Mouse (Mus musculus) heart, postnatal 0 days (tissue): ENCODE data around the gene Apon. TPM values are rescaled to one million over a fixed set of nuclear protein-coding genes. Genes with fewer than 3 reads are reported as not detected.

Source experiments
- ATAC-seq: fragments of 200-750 bp; cut with Nextera tagmentation; 2 replicates; pipeline ENCODE4 v1.8.0; 2017; ENCODE audit warnings: low read depth, moderate number of reproducible peaks, moderate library complexity; ENCODE audit not compliant: insufficient read depth
- DNase-seq: peaks from one replicate; pipeline ENCODE4 v3.0.0-alpha.2; 2016; ENCODE audit warnings: low spot score
- H3K27ac ChIP-seq: fragments of 300-500 bp; sonication (generic); 2 replicates; pipeline ENCODE4 v1.5.1; 2014; ENCODE audit warnings: low read depth, mild to moderate bottlenecking
- H3K27me3 ChIP-seq: fragments of 300-500 bp; sonication (generic); 2 replicates; pipeline ENCODE4 v1.6.1; 2014; ENCODE audit warnings: low read length, mixed read lengths; ENCODE audit not compliant: control insufficient read depth, insufficient read depth
- H3K36me3 ChIP-seq: fragments of 300-500 bp; sonication (generic); replicated peaks from 2 replicates; pipeline ENCODE4 v1.6.1; 2014; ENCODE audit warnings: low read length, mixed read lengths; ENCODE audit not compliant: control insufficient read depth, insufficient read depth
- H3K4me1 ChIP-seq: fragments of 300-500 bp; sonication (generic); 2 replicates; pipeline ENCODE4 v1.6.1; 2014; ENCODE audit warnings: antibody characterized with exemption; ENCODE audit not compliant: control insufficient read depth, insufficient read depth
- H3K4me2 ChIP-seq: fragments of 300-500 bp; sonication (generic); 2 replicates; pipeline ENCODE4 v1.6.1; 2014; ENCODE audit warnings: low read depth, mild to moderate bottlenecking, low read length, moderate library complexity
- H3K4me3 ChIP-seq: fragments of 300-500 bp; sonication (generic); 2 replicates; pipeline ENCODE4 v1.5.1; 2014; ENCODE audit warnings: low read depth, low read length
- H3K9ac ChIP-seq: fragments of 300-500 bp; sonication (generic); replicated peaks from 2 replicates; pipeline ENCODE4 v1.6.1; 2014; ENCODE audit warnings: low read depth, low read length, mixed read lengths
- H3K9me3 ChIP-seq: fragments of 300-500 bp; sonication (generic); replicated peaks from 2 replicates; pipeline ENCODE4 v1.6.1; 2016; ENCODE audit warnings: low read length; ENCODE audit not compliant: control insufficient read depth
- CTCF ChIP-seq: IDR thresholded peaks from 2 replicates; pipeline ENCODE4 v1.5.1; 2016; ENCODE audit warnings: antibody characterized with exemption, control low read depth, low read depth
- EP300 ChIP-seq: IDR thresholded peaks from 2 replicates; pipeline ENCODE4 v1.6.1; 2016; ENCODE audit warnings: antibody characterized with exemption, low read depth
- WGBS: fragments of 180-500 bp; shearing (Covaris S2); extraction: QIAGEN DNeasy Blood & Tissue Kit; methylation state at CpG from one replicate; pipeline ENCODE4 v1.1.7; 2014; 5-methylcytosine and 5-hydroxymethylcytosine counted together
- polyA plus RNA-seq: library from polyadenylated mRNA; unstranded; fragments of >200 nt; fragmentation: Nextera tagmentation; extraction: Ambion mirVana; gene quantifications from 2 replicates; pipeline ENCODE4 v1.2.1, GENCODE M21; 2015
- total RNA-seq: library from RNA; depleted of rRNA; stranded (reverse); fragments of >200 nt; gene quantifications from 2 replicates; pipeline ENCODE4 v1.2.3, GENCODE M21; 2014; ENCODE audit warnings: low replicate concordance

The Apon gene
- total and polyA plus RNA-seq, 2 experiments from 2014 or later: not detected

DNA sequence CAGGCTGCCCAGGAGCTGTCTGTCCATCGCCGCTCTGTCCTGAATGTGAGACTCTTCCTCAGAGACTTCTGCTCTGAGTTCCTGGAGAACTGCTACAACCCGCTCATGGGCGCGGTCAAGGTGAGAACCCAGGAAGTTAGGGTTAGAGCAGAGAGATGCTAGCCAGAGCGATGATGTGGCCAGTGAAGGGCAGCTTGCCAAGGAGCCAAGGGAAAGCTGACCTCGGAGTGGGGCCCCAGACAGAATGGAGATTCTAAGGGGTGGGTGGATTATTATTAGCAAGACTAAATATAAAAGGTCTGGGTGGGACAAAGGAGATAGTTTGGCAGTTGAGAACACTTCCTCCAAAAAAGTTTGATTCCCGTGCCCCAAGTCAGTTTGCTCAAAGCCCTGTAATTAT lies 10.6 kb upstream of the Apon start:
- Histone ChIP-seq H3K4me2 (no peak overlapping the region), H3K36me3 (peaks cover 11% of the 10 kb centered on the region; the same call in 1 of the 2 replicates), H3K27me3 (no peaks in the 10 kb centered on the region), H3K4me1 (peaks cover 12% of the 10 kb centered on the region; the same call in 1 of the 2 replicates), H3K4me3 (no peak overlapping the region), H3K27ac (peak overlapping the region; percentile 25; the same call in 1 of the 2 replicates), H3K9ac (no peak overlapping the region), H3K9me3 (no peaks in the 10 kb centered on the region)
- 60% methylated on average over 8 of the region's 8 CpGs for WGBS
- DNase-seq: no peak
- no peak for TF ChIP-seq EP300
- no peak for TF ChIP-seq CTCF
- ATAC-seq: no peak

DNA sequence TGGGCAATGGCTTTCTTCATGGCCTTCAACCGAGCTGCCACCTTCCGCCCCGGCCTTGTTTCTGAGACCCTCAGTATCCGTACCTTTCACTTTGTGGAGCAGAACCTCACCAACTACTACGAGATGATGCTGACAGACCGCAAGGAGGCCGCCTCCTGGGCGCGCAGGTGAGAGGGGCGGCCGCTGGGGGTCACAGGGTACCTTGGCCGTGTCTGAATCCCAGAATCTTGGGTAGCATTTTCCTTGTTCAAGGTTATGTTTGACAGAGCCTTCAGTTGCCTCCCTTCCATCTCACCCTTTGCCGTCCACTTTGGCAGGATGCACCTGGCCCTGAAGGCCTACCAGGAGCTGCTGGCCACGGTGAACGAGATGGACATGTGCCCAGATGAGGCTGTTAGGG lies 9.8 kb upstream of the Apon start:
- no peak overlapping the region for H3K27ac ChIP-seq
- no peak for DNase-seq
- H3K9ac ChIP-seq: no peak overlapping the region
- no peaks in the 10 kb centered on the region for H3K9me3 ChIP-seq
- ATAC-seq: no peak
- TF ChIP-seq EP300 (no peak), CTCF (no peak)
- H3K27me3 ChIP-seq: no peaks in the 10 kb centered on the region
- 88% methylated on average over 15 of the region's 15 CpGs for WGBS
- peaks cover 16% of the 10 kb centered on the region for H3K36me3 ChIP-seq
- H3K4me2 ChIP-seq: no peak overlapping the region
- no peak overlapping the region for H3K4me3 ChIP-seq
- peaks cover 12% of the 10 kb centered on the region; the same call in 1 of the 2 replicates for H3K4me1 ChIP-seq

DNA sequence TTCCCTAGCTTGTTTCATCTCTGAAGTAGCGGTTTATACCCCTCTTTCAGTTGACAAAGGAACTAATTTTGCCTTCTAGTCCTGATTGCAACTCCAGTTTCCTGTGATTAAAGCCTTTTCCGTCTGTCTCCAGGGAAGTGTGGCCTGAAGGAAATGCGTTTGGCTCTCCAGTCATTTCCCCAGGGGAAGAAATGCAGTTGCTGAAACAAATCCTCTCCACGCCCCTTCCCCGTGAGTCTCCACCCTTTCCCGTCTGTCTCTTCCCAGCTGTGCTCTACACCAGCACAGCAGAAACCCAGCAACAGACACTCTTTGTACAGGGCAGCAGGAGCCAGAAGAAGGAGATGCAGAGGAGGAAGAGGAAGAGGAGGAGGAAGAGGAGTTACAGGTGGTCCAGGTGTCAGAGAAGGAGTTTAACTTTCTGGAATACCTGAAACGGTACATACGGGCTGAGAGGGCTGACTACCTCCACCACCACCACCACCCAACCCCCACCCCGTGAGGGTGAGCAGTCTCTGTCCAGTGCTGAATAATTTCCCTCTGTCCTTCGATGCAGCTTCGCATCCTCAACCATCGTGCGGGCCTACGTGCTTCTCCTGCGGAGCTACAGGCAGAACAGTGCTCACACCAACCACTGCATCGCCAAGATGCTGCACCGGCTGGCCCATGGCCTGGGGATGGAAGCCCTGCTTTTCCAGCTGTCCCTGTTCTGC lies 6.7 kb upstream of the Apon start:
- peak overlapping the region; percentile 84 for H3K27ac ChIP-seq
- 66% methylated on average over 17 of the region's 17 CpGs for WGBS
- peak overlapping the region; percentile 49 for H3K4me2 ChIP-seq
- peak; percentile 83 for DNase-seq
- H3K9me3 ChIP-seq: no peaks in the 10 kb centered on the region
- peak overlapping the region; percentile 33 for H3K4me3 ChIP-seq
- ATAC-seq: peak; percentile 68
- no peaks in the 10 kb centered on the region for H3K27me3 ChIP-seq
- peaks cover 12% of the 10 kb centered on the region; the same call in 1 of the 2 replicates for H3K4me1 ChIP-seq
- peak; percentile 76 for TF ChIP-seq EP300
- TF ChIP-seq CTCF: no peak
- no peak overlapping the region for H3K9ac ChIP-seq
- H3K36me3 ChIP-seq: peaks cover 44% of the 10 kb centered on the region

DNA sequence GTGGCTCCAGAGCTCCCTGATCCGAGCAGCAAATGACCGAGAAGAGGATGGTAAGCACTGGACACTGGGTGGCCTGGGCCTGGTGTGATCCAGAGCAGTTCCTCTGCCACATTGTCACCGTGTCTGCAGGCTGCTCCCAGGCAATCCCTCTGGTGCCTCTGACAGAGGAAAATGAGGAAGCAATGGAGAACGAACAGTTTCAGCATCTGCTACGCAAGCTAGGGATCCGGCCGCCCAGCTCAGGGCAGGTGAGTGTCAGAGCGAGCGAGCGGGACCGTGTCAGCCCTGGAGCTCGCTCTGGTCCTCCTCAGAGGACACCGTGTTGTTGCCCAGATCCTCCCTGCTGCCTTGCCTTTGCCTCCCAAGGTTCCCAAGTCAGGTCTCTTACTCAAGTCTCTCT lies 3.3 kb upstream of the Apon start:
- H3K27me3 ChIP-seq: no peaks in the 10 kb centered on the region
- no peak overlapping the region for H3K27ac ChIP-seq
- H3K4me1 ChIP-seq: 0 out of 2 replicates have a peak, but pooled peaks cover 6% of the 10 kb centered on the region
- ATAC-seq (no peak), DNase-seq (no peak)
- H3K9me3 ChIP-seq: no peaks in the 10 kb centered on the region
- H3K36me3 ChIP-seq: peaks cover 45% of the 10 kb centered on the region
- no peak for TF ChIP-seq EP300
- no peak for TF ChIP-seq CTCF
- H3K4me2 ChIP-seq: no peak overlapping the region
- H3K9ac ChIP-seq: no peak overlapping the region
- no peak overlapping the region for H3K4me3 ChIP-seq
- 92% methylated on average over 13 of the region's 13 CpGs for WGBS

DNA sequence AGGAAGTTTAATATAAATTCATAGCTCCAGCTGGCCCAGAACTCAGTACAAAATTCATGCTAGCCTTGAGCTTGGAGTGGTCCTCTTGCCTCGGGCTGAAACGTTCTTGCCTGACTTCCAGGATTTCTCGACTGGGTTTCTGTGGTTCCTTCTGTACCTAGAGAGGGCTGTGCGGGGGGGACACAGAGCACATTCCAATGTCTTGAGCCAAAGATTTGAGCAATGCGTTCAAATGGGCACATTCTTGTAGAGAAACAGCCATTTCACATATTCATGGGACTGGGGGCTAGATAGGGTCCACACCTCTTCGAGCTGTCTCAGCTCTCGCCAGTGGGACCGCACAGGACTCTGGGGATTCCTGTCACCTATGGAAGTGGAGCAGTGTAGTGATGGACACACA lies 2.0 kb downstream of the Apon start:
- ATAC-seq: no peak
- no peak for DNase-seq
- TF ChIP-seq EP300 (no peak), CTCF (no peak)
- Histone ChIP-seq H3K36me3 (peaks cover 17% of the 10 kb centered on the region), H3K27me3 (no peaks in the 10 kb centered on the region), H3K4me1 (no peaks in the 10 kb centered on the region), H3K9ac (no peak overlapping the region), H3K27ac (no peak overlapping the region), H3K9me3 (no peaks in the 10 kb centered on the region), H3K4me3 (no peak overlapping the region), H3K4me2 (no peak overlapping the region)
- 79% methylated on average over 8 of the region's 8 CpGs for WGBS

DNA sequence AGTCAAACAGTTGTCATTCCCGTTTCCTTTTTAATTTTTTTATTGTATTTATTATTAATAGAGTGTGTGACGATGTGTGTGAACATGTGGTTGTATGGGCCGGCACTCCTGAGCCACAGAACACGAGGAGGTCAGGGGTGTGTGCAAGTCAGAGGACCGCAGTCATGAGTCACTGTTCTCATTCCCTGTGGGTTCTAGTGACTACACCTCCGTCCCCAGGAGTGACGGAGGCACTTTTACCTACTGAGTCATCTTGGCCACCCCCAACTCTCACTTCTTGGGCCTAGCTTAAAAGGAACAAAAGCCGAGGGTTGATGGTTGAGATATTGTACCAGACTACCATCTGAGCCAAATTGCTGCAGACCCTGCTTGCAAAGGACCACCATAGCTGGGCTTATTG lies 2.4 kb downstream of the Apon start:
- DNase-seq: no peak
- H3K4me3 ChIP-seq: no peak overlapping the region
- no peaks in the 10 kb centered on the region for H3K4me1 ChIP-seq
- peaks cover 13% of the 10 kb centered on the region for H3K36me3 ChIP-seq
- no peaks in the 10 kb centered on the region for H3K9me3 ChIP-seq
- no peak for ATAC-seq
- H3K27me3 ChIP-seq: no peaks in the 10 kb centered on the region
- no peak overlapping the region for H3K27ac ChIP-seq
- H3K4me2 ChIP-seq: no peak overlapping the region
- WGBS: 80% methylated on average over 8 of the region's 8 CpGs
- TF ChIP-seq EP300: no peak
- no peak for TF ChIP-seq CTCF
- H3K9ac ChIP-seq: no peak overlapping the region
